9 mouse cellular contexts compared by ENCODE assay signal in the genomic region with DNA sequence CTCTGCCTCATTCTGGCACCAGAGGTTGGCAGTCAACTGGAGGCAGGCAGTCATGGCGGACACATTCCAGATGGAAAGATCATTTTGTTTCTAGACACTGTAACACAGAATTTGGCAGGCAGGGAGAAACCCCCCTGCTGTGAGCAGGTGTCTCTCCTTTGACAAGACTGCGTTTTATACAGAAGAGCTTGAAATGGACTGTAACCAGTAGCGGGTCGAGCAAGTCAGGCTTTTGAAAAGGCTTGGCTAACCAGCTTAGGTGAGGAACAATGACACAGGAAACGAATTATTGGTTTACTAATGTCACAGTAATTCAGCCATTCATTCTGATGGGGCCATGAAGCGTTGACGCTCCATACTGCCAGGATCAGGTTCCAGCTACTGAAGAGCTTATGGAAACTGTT.
DNase-seq lines count a peak whose midpoint lies in the region; ATAC-seq and TF ChIP-seq lines count a peak whose summit lies in the region.
"Had no signal": no experiment of that assay in that cellular context is flagged by ENCODE, and none has a peak within 500 bp of the region (broad histone marks: within the 10 kb centered on the region; RNA-seq: fewer than 3 reads in every experiment).

No protein-coding gene starts in this region.

- peak; percentile 86 for DNase-seq in forebrain, embryonic 14.5 days (ENCODE audit: low spot score)
- DNase-seq in forebrain, embryonic 11.5 days (ENCODE audit: low spot score) = no peak
- peak; percentile 9 for DNase-seq in ES-CJ7 (ENCODE audit: low read depth, low spot score)
- DNase-seq in cerebellum, adult 8-10 months = peak; percentile 69
- peak; percentile 86 for DNase-seq in hindbrain, postnatal 0 days (ENCODE audit: low spot score)
- no peak for DNase-seq in lung, postnatal 0 days (ENCODE audit: low spot score)

- TF ChIP-seq CTCF in hindbrain, postnatal 0 days (IDR thresholded peaks at IDR 0.05; ENCODE audit: low read depth) = no peak
- TF ChIP-seq CTCF in lung, postnatal 0 days (IDR thresholded peaks at IDR 0.05) = no peak

- H3K4me2 ChIP-seq in forebrain, embryonic 14.5 days (ENCODE audit: low read length) = no peak overlapping the region
- no peak overlapping the region for H3K4me2 ChIP-seq in forebrain, embryonic 11.5 days (ENCODE audit: low read depth, low read length, severe bottlenecking)
- H3K4me2 ChIP-seq in hindbrain, postnatal 0 days (ENCODE audit: low read depth, low read length) = no peak overlapping the region
- no peak overlapping the region for H3K4me2 ChIP-seq in intestine, embryonic 15.5 days (replicated peaks)
- H3K4me2 ChIP-seq in lung, postnatal 0 days (replicated peaks; ENCODE audit: low read depth, low read length) = no peak overlapping the region
- H3K4me2 ChIP-seq: kidney, embryonic 15.5 days had no signal

- ATAC-seq in forebrain, embryonic 14.5 days = peak; percentile 87
- no peak for ATAC-seq in forebrain, embryonic 11.5 days (replicated peaks; ENCODE audit: low FRiP score)
- peak; percentile 83 for ATAC-seq in hindbrain, postnatal 0 days
- no peak for ATAC-seq in intestine, embryonic 15.5 days
- no peak for ATAC-seq in erythroid progenitor cell, adult 5-6 weeks (replicated peaks; ENCODE audit: low FRiP score, poor library complexity, severe bottlenecking)
- no peak for ATAC-seq in lung, postnatal 0 days

- no peak overlapping the region for H3K4me3 ChIP-seq in forebrain, embryonic 14.5 days (ENCODE audit: low read depth, low read length)
- H3K4me3 ChIP-seq in forebrain, embryonic 11.5 days (ENCODE audit: low read depth, low read length) = no peak overlapping the region
- no peak overlapping the region for H3K4me3 ChIP-seq in hindbrain, postnatal 0 days (ENCODE audit: low read length)
- H3K4me3 ChIP-seq in intestine, embryonic 15.5 days (replicated peaks) = no peak overlapping the region
- no peak overlapping the region for H3K4me3 ChIP-seq in lung, postnatal 0 days (ENCODE audit: low read depth, low read length)
- H3K4me3 ChIP-seq: kidney, embryonic 15.5 days had no signal

- H3K36me3 ChIP-seq in forebrain, embryonic 14.5 days (ENCODE audit: control insufficient read depth, insufficient read depth, low read length) = no peaks in the 10 kb centered on the region
- no peaks in the 10 kb centered on the region for H3K36me3 ChIP-seq in forebrain, embryonic 11.5 days (ENCODE audit: control insufficient read depth, insufficient read depth, low read length)
- no peaks in the 10 kb centered on the region for H3K36me3 ChIP-seq in hindbrain, postnatal 0 days (ENCODE audit: insufficient read depth, low read length)
- H3K36me3 ChIP-seq in intestine, embryonic 15.5 days = no peaks in the 10 kb centered on the region
- H3K36me3 ChIP-seq in lung, postnatal 0 days (ENCODE audit: insufficient read depth, low read length) = no peaks in the 10 kb centered on the region
- H3K36me3 ChIP-seq: kidney, embryonic 15.5 days had no signal

- no peaks in the 10 kb centered on the region for H3K27me3 ChIP-seq in forebrain, embryonic 14.5 days (replicated peaks; ENCODE audit: control insufficient read depth, insufficient read depth, low read length)
- no peaks in the 10 kb centered on the region for H3K27me3 ChIP-seq in forebrain, embryonic 11.5 days (ENCODE audit: control insufficient read depth, insufficient read depth, low read length)
- H3K27me3 ChIP-seq in hindbrain, postnatal 0 days (ENCODE audit: insufficient read depth, low read length) = no peaks in the 10 kb centered on the region
- H3K27me3 ChIP-seq in intestine, embryonic 15.5 days (replicated peaks) = no peaks in the 10 kb centered on the region
- no peaks in the 10 kb centered on the region for H3K27me3 ChIP-seq in lung, postnatal 0 days (replicated peaks; ENCODE audit: insufficient read depth, low read length)
- H3K27me3 ChIP-seq: kidney, embryonic 15.5 days had no signal

- TF ChIP-seq EP300 in lung, postnatal 0 days (IDR thresholded peaks at IDR 0.05) = no peak

- no peak overlapping the region for H3K9ac ChIP-seq in forebrain, embryonic 14.5 days (ENCODE audit: low read length)
- H3K9ac ChIP-seq in forebrain, embryonic 11.5 days (ENCODE audit: low read length) = no peak overlapping the region
- no peak overlapping the region for H3K9ac ChIP-seq in hindbrain, postnatal 0 days (replicated peaks; ENCODE audit: low read length)
- no peak overlapping the region for H3K9ac ChIP-seq in intestine, embryonic 15.5 days
- no peak overlapping the region for H3K9ac ChIP-seq in lung, postnatal 0 days (replicated peaks; ENCODE audit: low read depth)
- H3K9ac ChIP-seq: kidney, embryonic 15.5 days had no signal

- H3K27ac ChIP-seq in forebrain, embryonic 14.5 days (ENCODE audit: low read depth, low read length) = no peak overlapping the region
- no peak overlapping the region for H3K27ac ChIP-seq in forebrain, embryonic 11.5 days (ENCODE audit: low read depth, low read length)
- H3K27ac ChIP-seq in hindbrain, postnatal 0 days = peak overlapping the region; percentile 41; the same call in 1 of the 2 replicates
- no peak overlapping the region for H3K27ac ChIP-seq in intestine, embryonic 15.5 days
- H3K27ac ChIP-seq in lung, postnatal 0 days (ENCODE audit: low read length) = no peak overlapping the region
- H3K27ac ChIP-seq: kidney, embryonic 15.5 days had no signal

- WGBS in forebrain, embryonic 14.5 days = 5% methylated on average over 7 of the region's 7 CpGs
- WGBS in forebrain, embryonic 11.5 days = 42% methylated on average over 7 of the region's 7 CpGs
- 25% methylated on average over 7 of the region's 7 CpGs for WGBS in hindbrain, postnatal 0 days
- WGBS in intestine, embryonic 15.5 days = 75% methylated on average over 7 of the region's 7 CpGs
- 73% methylated on average over 7 of the region's 7 CpGs for WGBS in lung, postnatal 0 days

- H3K9me3 ChIP-seq in forebrain, embryonic 14.5 days (replicated peaks; ENCODE audit: control insufficient read depth, low read length) = no peaks in the 10 kb centered on the region
- H3K9me3 ChIP-seq in forebrain, embryonic 11.5 days (ENCODE audit: control insufficient read depth, low read length) = no peaks in the 10 kb centered on the region
- no peaks in the 10 kb centered on the region for H3K9me3 ChIP-seq in hindbrain, postnatal 0 days (ENCODE audit: low read length)
- no peaks in the 10 kb centered on the region for H3K9me3 ChIP-seq in intestine, embryonic 15.5 days
- no peaks in the 10 kb centered on the region for H3K9me3 ChIP-seq in lung, postnatal 0 days (ENCODE audit: low read length)
- H3K9me3 ChIP-seq: kidney, embryonic 15.5 days had no signal

- no peaks in the 10 kb centered on the region; the same call in 1 of the 2 replicates for H3K4me1 ChIP-seq in forebrain, embryonic 14.5 days (ENCODE audit: control insufficient read depth, insufficient read depth, low read length)
- H3K4me1 ChIP-seq in forebrain, embryonic 11.5 days (replicated peaks; ENCODE audit: control insufficient read depth, insufficient read depth, low read length) = 0 out of 2 replicates have a peak, but pooled peaks cover 2% of the 10 kb centered on the region
- no peaks in the 10 kb centered on the region for H3K4me1 ChIP-seq in hindbrain, postnatal 0 days (ENCODE audit: insufficient read depth, low read length)
- no peaks in the 10 kb centered on the region for H3K4me1 ChIP-seq in intestine, embryonic 15.5 days (replicated peaks)
- H3K4me1 ChIP-seq in lung, postnatal 0 days (ENCODE audit: insufficient read depth, low read depth, low read length) = no peaks in the 10 kb centered on the region
- H3K4me1 ChIP-seq: kidney, embryonic 15.5 days had no signal

Comparison
In these comparisons a context has a peak if more than half of its experiments do, and no peak if none do; other contexts are left out.
1. ATAC-seq: peak in forebrain, embryonic 14.5 days (single experiment) and hindbrain, postnatal 0 days (single experiment); none in forebrain, embryonic 11.5 days (single experiment), intestine, embryonic 15.5 days (single experiment), erythroid progenitor cell, adult 5-6 weeks (single experiment) and lung, postnatal 0 days (single experiment).
2. DNase-seq: peak in forebrain, embryonic 14.5 days (single experiment), ES-CJ7 (single experiment), cerebellum, adult 8-10 months (single experiment) and hindbrain, postnatal 0 days (single experiment); none in forebrain, embryonic 11.5 days (single experiment) and lung, postnatal 0 days (single experiment).